Mouse (Mus musculus) layer of hippocampus, adult 9-10 months (tissue): ENCODE measurements around the gene OR5BS1P.
"Not testable (repeated sequence)": the region's sequence is repeated elsewhere in the genome, so short reads cannot be mapped to it uniquely, and the experiment has no call there.

Experiments
- DNase-seq: peaks from one replicate; pipeline ENCODE4 v3.0.0; 2022; ENCODE audit warnings: low spot score

Gene OR5BS1P

GRCm38 (mm10) chr15:98469596-98469995, at the start of gene OR5BS1P:
Gene OR5BS1P (plus strand): TSS chr15:98469896.
- no peak for DNase-seq

- no peak for DNase-seq
Observed at GRCm38 (mm10) chr15:98420897-98421296, 48.8 kb upstream of the OR5BS1P start.

- DNase-seq: no peak
Observed at GRCm38 (mm10) chr15:98424326-98424725, 45.4 kb upstream of the OR5BS1P start.

GRCm38 (mm10) chr15:98424753-98425152, 44.9 kb upstream of the OR5BS1P start:
- no peak for DNase-seq

GRCm38 (mm10) chr15:98425188-98425587, 44.5 kb upstream of the OR5BS1P start:
- DNase-seq: no peak

GRCm38 (mm10) chr15:98430925-98431324, 38.8 kb upstream of the OR5BS1P start, which contains the start of gene Olfr282:
Gene Olfr282 (plus strand): TSS chr15:98431225.
- not testable (repeated sequence) for DNase-seq

- DNase-seq: no peak
Observed at GRCm38 (mm10) chr15:98444561-98444960, 25.1 kb upstream of the OR5BS1P start.

- no peak for DNase-seq
Observed at GRCm38 (mm10) chr15:98448521-98448920, 21.2 kb upstream of the OR5BS1P start.

GRCm38 (mm10) chr15:98452288-98452687, 17.4 kb upstream of the OR5BS1P start, which contains the start of gene Olfr281:
Gene Olfr281 (plus strand): TSS chr15:98452588.
- no peak for DNase-seq

- no peak for DNase-seq
Observed at GRCm38 (mm10) chr15:98471539-98471938, 1.8 kb downstream of the OR5BS1P start.

GRCm38 (mm10) chr15:98474958-98475357, 5.3 kb downstream of the OR5BS1P start:
- no peak for DNase-seq

GRCm38 (mm10) chr15:98475382-98475781, 5.7 kb downstream of the OR5BS1P start:
- no peak for DNase-seq

GRCm38 (mm10) chr15:98476281-98476680, 6.6 kb downstream of the OR5BS1P start:
- no peak for DNase-seq

- DNase-seq: no peak
Observed at GRCm38 (mm10) chr15:98479568-98480102, 9.9 kb downstream of the OR5BS1P start.

- no peak for DNase-seq
Observed at GRCm38 (mm10) chr15:98482701-98483100, 13.0 kb downstream of the OR5BS1P start, which contains the start of gene Lalba. Gene Lalba (minus strand): TSS chr15:98482721.

- DNase-seq: peak; percentile 9
Observed at GRCm38 (mm10) chr15:98483907-98484886, 14.5 kb downstream of the OR5BS1P start.

GRCm38 (mm10) chr15:98486433-98487021, 16.8 kb downstream of the OR5BS1P start:
- no peak for DNase-seq

- no peak for DNase-seq
Observed at GRCm38 (mm10) chr15:98491332-98491731, 21.6 kb downstream of the OR5BS1P start.

GRCm38 (mm10) chr15:98492102-98492501, 22.4 kb downstream of the OR5BS1P start, which contains the start of gene Olfr279:
Gene Olfr279 (plus strand): TSS chr15:98492402.
- DNase-seq: no peak

GRCm38 (mm10) chr15:98497631-98498030, 27.9 kb downstream of the OR5BS1P start:
- no peak for DNase-seq

GRCm38 (mm10) chr15:98503317-98503716, 33.6 kb downstream of the OR5BS1P start:
- DNase-seq: no peak

GRCm38 (mm10) chr15:98504514-98504913, 34.8 kb downstream of the OR5BS1P start:
- no peak for DNase-seq
